Mouse (Mus musculus) activated CD4-positive, CD25-positive, alpha-beta regulatory T cell, adult 4 months (primary cell): ENCODE data around the gene Glrx2. TPM values are rescaled to one million over a fixed set of nuclear protein-coding genes. Genes with fewer than 3 reads are reported as not detected.
"Not testable (repeated sequence)": the region's sequence is repeated elsewhere in the genome, so short reads cannot be mapped to it uniquely, and the experiment has no call there.

ENCODE experiments used
- ATAC-seq: one replicate; pipeline ENCODE4 v1.8.0; 2017
- polyA plus RNA-seq, 2 experiments: library from polyadenylated mRNA; unstranded; fragments of 100-300 nt; shearing (Covaris generic); gene quantifications; one replicate each; pipeline ENCODE4 v1.2.1; 2017

Glrx2 gene
- polyA plus RNA-seq, result 10 to 100 TPM; 48.3 to 62.4 TPM

GRCm38 (mm10) chr1:143716038-143716437 is at the start of gene Glrx2:
TSS of gene Glrx2 (plus strand) at chr1:143716338.
- not testable (repeated sequence) for ATAC-seq

- no peak for ATAC-seq
Measured at GRCm38 (mm10) chr1:143675734-143676361, 40.3 kb upstream of the Glrx2 start.

GRCm38 (mm10) chr1:143681108-143681507 is 35.0 kb upstream of the Glrx2 start:
- no peak for ATAC-seq

GRCm38 (mm10) chr1:143684849-143685248 is 31.3 kb upstream of the Glrx2 start:
- ATAC-seq, result no peak

GRCm38 (mm10) chr1:143701736-143702135 is 14.4 kb upstream of the Glrx2 start:
- ATAC-seq, result no peak

- ATAC-seq, result peak; percentile 21
Measured at GRCm38 (mm10) chr1:143702141-143702740, 13.9 kb upstream of the Glrx2 start.

- peak; percentile 96 for ATAC-seq
Measured at GRCm38 (mm10) chr1:143702741-143703262, 13.3 kb upstream of the Glrx2 start, which contains the start of gene Cdc73. TSS of gene Cdc73 (minus strand) at chr1:143702893.

- no peak for ATAC-seq
Measured at GRCm38 (mm10) chr1:143707006-143707405, 9.1 kb upstream of the Glrx2 start.

- no peak for ATAC-seq
Measured at GRCm38 (mm10) chr1:143708361-143708760, 7.8 kb upstream of the Glrx2 start.

- ATAC-seq, result no peak
Measured at GRCm38 (mm10) chr1:143709966-143710626, 6.0 kb upstream of the Glrx2 start.

DNA sequence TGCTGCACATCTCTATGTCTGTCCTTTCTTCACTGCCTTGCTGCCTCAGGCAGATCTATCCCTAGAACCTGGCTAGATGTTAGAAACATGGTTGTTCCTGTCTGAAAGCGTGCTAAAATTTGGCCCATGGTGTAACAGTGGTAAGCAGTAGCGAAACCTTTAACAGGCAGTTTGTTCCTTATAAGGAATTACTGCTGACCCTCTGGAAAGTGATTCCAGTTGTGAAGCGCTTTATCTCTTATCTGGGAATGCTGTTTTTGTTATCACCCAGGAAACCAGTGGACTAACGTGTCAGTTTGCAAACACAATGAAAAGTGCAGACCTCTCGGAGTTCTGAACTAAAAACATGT is 5.5 kb upstream of the Glrx2 start:
- ATAC-seq, result no peak

GRCm38 (mm10) chr1:143724456-143725064 is 8.4 kb downstream of the Glrx2 start:
- ATAC-seq, result no peak

DNA sequence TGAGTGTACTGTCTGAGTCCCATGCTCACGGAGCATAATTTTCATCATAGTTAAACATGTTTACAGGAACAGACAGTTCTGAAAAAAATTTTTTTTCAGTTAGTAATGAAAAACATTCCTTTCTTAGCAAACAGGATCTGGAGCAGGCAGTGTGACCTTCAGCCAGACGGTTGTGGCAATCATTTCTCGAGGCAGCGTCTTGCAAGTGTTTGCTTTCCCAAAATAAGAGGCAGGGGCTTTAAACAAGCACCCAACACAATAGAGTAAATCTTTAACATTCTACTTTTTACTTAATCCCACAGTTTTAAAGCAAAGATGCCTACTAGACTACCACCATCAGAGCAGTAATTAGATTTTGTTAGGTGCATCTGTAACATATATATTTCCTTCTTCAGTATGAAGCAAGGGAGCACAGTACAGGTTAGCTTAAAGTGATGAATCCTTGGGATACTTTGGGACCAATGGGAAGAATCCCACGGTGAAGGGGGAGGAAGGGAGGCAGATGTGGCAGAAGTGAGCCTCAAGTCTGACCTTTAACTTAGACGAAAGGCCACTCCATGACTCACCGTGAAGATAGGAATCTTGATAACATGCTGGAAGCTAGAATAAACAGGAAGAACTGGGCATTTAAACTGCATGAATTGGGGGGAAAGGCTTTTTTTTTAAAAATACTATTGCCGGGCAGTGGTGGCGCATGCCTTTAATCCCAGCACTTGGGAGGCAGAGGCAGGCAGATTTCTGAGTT is 11.7 kb downstream of the Glrx2 start:
- ATAC-seq, result no peak

DNA sequence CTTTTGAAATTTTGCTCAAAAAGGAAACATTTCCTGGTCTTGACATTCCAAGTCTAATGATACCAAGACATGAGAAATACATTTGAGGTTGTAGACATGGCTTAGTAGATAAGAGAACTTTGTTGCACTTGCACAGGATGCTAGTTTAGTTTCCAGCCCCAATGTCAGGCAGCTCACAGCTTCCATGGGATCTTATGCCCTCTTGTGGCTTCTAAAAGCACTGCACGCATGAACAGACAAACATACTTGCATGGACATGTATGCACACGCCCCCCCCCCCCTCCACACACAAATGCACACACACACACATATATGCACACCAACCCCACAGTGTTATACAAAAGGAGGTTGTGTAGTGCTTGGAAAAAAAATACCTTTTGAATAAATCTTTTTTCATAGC is 14.8 kb downstream of the Glrx2 start:
- peak; percentile 69 for ATAC-seq

GRCm38 (mm10) chr1:143731691-143732090 is 15.6 kb downstream of the Glrx2 start:
- no peak for ATAC-seq

DNA sequence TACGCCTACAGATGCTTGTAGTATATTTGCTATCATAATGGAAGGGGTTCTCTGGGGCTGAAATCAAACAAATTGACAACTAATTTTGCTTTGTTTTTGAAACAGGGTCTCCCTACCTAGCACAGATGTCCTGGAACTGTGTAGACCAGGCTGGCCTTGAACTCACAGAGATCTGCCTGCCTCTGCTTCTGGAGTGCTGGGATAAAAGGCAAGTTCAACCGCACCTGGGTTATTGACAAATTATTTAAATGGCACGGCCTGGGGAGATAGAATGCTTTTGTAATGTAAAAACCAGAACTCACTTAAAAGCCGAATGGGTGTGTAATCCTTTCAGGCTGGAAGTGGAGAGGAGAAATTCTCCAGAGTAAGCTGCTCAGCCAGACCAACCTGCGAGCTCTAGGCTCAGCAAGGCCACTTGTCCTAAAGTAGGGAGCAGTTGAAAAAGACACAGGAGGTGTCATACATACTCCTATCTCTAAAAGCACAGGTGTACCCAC is 17.8 kb downstream of the Glrx2 start:
- ATAC-seq, result no peak

DNA sequence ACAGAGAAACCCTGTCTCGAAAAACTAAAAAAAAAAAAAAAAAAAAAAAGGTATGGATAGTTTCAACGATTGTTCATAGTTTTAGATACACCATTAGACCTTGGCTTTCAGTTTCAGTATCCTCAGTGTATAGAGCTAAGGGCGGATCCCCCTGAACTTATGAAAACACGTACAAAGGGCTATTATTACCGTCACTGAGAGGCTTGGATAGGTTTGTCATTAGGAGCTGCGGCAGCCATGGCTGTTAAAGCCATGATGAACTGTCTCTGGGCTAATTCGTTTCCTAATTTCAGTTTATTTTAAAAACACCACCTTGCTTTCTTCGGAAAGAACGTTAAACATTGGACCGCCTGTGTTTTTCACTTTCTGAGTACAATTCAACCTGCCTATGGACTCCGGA is 22.7 kb downstream of the Glrx2 start:
- ATAC-seq, result peak; percentile 53

GRCm38 (mm10) chr1:143739361-143740350 is 23.5 kb downstream of the Glrx2 start:
- peak; percentile 89 for ATAC-seq

DNA sequence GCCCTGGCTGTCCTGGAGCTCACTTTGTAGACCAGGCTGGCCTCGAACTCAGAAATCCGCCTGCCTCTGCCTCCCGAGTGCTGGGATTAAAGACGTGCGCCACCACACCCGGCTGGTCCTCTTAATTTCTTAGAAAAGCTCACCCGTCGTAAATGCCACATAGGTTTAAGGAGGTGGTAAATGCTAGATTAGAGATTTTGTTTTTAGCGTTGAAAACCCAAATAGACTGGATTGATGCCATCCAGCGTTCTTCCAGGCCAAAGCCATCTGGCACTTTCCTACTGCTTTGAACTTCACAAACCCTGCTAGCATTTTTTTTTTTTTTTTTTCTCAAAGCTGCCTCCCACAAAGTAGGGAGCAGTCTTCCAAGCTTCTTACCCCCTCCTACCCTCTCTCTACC is 24.4 kb downstream of the Glrx2 start:
- ATAC-seq, result no peak

- no peak for ATAC-seq
Measured at GRCm38 (mm10) chr1:143741331-143741730, 25.2 kb downstream of the Glrx2 start.

DNA sequence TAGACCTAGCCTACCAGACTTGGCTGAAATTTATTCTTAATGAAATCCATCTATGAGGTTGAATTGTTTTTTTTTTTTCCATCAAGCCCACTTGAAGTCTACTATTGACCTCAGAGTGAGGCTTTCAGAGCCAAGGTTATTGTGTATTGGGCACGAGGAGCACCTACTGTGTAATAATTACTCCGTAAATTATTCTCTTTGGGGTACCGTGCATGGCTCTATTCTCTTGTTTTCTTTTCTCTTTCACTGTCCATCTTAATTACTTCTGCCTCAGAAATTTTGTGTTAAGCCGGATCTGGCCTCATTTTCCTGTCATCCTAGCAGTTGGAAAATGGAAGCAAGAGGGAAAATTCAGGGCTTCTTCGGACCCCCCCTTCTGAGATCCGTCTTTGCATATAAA is 26.0 kb downstream of the Glrx2 start:
- no peak for ATAC-seq
